Mouse (Mus musculus) adrenal gland, postnatal 14 days (tissue): ENCODE measurements at regions not wholly inside any gene's neighbourhood (a gene's known extent, or its start where the extent isn't known, plus 50 kb on each side); places are given as distances from the start of the nearest gene placed in this dataset.

ENCODE experiments used
- DNase-seq: peaks from one replicate; pipeline ENCODE4 v3.0.0; 2021; ENCODE audit warnings: mixed read lengths

DNA sequence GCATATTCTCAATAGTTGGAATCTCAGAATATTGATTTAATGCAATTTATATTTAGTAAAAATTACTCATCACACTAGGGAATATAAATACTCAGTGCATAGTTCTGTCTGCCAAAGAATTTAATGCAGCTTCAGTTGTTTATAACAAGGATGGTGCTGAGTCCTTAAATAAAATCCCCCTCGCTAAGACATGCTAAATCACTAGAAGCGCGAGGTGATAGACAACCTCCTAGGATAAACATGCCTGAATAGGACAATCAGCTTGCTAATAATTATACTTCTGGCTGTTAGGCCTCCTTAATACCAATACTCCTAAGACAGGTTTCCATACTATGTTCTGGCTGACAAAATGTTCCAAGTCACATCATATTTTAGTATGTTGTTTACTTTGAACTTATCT lies 3650.0 kb downstream of the 9330182O14Rik start:
- no peak for DNase-seq

- DNase-seq: no peak
Observed at GRCm38 (mm10) chr15:43803342-43803741, 3669.2 kb downstream of the 9330182O14Rik start.
